Mouse (Mus musculus): ENCODE results near the gene Fcf1. TPM values are rescaled to one million over a fixed set of nuclear protein-coding genes. Genes with fewer than 3 reads are reported as not detected.

Fcf1 gene
- total and polyA plus RNA-seq, 3 experiments, result 10.9 to 117 (median 89.4) TPM

DNA sequence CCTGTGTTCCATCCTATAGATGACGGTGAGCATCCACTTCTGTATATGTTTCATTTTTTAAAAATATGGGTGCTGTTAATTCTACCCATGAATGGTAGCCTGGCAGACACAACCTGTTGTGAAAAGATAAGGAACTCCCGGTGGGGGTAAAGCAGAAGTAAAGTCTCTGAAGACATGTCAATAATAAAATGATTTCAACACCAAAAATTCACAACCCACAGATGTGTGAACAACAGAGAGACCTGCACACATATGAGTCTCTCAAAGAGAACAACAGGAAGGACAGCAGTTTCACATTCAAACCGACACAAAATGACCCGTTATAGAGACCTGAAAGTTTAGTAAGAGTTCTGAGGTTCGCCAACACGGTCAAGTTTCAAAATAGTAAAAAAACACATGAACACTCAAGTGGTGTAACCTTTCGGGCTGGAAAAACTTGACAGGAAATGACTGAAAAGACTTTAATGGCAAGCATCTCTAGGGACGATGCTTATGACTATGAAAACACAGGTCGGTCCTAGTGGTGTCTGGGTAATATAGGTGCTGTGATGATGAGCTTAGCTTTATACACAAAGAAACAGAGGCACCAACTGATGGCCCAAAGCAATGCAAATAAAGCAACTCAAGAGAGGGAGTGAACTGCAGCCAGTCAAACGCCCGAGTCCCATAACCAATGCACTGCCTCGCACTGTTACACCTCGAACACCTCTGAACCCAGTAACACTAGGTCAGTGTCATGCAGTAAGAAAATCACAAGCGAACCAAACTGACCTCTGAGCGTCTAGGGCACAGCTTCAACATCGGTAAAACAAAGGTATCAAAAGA, 1.7 kb upstream of the Fcf1 start:
- DNase-seq, result no peak

DNA sequence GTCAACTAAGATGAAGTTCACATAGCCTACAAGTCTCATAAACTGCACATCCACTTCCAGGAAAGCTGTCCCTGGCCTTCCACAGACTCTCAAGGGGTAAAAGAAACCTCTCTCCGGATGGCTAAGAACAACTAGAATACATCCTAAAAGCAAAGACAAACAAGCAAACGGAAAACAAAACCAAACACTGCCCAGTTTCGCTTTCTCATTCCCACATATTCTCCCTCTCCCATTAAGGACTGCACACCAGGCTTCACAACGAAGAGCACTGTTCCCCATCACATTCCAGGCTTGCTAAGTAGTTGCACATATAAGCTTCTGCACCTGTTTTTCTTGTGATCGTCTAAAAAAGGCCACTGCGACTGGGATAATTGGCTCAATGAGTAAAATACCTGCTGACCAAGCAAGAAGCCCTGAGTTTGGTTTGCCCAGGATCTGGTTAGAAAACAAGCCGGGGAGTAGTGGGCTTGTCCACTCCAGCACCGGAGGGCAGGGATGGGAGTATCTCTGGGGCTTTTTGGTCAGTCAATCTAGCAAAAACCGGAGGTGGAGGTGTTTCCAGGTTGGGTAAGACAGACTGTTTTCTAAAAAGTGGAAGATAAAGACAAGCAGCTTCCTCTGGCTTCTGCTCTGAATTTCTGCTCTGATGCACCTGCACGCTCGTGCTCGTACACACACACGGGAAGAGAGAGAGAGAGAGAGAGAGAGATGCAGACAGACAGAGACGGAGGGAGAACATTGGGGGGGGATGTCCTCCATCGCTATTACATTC, 855 bp upstream of the Fcf1 start:
- DNase-seq, result no peak

DNA sequence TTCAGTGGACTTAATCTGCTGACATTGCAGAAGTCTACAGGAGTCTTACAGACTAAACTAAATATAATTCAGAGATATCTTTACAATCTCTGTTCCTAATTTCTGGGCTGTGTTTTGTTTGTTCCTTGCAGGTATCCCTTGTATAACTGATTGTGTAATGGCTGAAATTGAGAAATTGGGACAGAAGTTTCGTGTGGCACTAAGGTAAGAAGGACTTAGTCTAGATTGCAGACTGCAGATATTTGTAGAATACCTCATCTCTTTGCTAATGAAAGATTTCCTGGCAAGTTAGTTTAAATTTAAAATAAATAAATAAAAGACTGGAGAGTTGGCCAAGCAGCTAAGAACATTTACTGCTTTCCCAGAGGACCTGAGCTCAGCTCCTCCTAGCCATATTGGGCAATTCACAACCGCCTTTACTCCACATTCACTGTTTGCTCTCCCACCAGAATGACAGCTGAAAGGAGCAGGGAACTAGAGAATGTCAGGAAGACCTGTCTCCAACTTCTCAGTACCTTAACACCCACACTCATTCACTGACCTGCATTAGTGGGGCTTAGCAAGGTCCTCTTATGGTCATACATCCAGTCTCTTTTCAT, 8.7 kb downstream of the Fcf1 start:
- no peak for DNase-seq

DNA sequence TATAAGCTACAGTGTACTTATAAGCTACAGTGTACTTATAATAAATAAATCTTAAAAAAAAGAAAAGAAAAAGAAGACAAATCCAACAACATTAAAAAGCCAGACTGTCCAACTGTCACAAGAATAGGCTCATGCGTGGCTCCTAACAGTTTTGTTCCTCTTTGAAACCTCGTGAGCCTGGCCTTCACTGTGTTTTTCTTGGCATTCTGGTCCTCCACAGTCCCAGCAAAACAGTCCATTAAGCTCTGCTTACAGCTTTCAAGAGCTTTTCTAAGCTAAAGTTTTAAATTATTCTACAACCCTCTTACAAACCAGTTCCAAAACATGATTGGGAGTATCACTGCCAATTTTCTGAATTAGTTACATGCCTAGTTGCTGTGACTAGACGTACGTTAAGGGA, 18.8 kb downstream of the Fcf1 start:
- DNase-seq, result peak; percentile 53

DNA sequence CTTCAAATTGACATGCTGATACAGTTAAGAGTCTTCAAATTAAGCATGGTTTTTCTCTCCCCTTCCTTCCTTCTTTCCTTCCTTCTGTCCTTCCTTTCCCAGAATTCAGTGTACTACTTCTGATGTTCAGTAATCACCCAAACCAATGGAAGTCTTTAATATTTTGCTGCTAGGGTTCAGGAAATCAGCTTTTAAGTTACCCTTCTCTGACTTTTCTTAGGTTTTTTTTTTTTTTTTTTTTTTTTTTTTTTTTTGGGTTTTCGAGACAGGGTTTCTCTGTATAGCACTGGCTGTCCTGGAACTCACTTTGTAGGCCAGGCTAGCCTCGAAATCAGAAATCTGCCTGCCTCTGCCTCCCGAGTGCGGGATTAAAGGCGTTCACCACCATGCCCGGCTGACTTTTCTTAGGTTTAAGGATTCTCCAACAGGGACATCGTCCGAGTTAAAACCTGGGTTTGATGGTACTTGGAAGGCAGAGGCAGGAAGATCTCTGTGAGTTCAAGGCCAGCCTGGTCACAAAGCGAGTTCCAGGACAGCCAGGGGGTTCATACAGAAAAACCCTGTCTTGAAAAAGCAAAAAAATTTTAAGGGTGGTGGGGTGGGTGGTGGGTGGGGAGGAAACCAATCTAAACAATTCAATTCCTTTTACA, 24.5 kb downstream of the Fcf1 start:
- DNase-seq, result no peak

DNA sequence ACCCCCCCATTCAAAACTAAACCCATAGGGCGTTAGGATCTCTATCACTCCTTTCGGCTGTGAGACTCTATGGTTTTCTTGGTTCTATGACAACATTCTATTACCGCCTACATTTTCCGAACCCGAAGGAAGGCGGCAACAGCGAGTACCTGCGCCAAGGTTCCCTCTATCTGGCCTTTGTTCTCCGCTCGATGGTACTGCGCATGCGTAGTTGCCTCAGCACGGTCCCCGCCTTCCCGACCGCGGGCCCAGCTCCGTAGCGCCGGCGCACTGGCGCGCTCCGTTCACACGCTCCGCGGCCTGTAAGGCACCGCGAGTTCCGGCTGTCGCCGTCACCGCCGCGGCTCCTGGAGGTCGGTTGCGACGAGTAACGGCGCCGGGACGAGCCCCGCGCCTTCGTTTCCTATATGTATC, 25.4 kb downstream of the Fcf1 start, which contains the start of gene Ylpm1:
Gene Ylpm1, plus strand, starts transcription at position 239 of the 414 bp plus-strand sequence.
- peak; percentile 97 for DNase-seq

DNA sequence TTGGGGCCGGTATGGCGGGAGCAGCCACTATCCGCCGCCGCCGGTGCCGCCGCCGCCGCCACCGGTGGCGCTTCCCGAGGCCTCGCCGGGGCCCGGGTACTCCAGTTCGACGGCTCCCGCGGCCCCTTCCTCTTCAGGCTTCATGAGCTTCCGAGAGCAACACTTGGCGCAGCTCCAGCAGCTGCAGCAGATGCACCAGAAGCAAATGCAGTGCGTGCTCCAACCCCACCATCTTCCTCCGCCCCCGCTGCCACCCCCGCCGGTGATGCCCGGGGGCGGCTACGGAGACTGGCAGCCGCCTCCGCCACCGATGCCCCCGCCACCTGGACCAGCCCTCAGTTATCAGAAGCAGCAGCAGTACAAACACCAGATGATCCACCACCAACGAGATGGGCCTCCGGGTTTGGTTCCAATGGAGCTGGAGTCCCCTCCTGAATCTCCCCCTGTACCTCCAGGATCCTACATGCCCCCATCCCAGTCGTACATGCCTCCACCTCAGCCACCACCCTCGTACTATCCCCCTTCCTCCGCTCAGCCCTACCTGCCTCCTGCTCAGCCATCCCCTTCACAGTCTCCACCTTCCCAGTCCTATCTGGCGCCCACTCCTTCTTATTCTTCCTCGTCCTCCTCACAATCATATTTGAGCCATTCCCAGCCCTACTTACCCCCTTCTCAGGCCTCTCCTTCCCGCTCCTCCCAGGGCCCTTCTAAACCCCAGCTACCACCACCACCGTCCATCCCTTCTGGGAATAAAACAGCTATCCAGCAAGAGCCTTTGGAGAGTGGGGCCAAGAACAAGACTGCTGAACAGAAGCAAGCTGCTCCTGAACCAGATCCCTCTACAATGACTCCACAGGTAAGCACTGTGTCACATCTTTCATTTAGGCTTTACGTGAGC, 26.1 kb downstream of the Fcf1 start:
- no peak for DNase-seq

DNA sequence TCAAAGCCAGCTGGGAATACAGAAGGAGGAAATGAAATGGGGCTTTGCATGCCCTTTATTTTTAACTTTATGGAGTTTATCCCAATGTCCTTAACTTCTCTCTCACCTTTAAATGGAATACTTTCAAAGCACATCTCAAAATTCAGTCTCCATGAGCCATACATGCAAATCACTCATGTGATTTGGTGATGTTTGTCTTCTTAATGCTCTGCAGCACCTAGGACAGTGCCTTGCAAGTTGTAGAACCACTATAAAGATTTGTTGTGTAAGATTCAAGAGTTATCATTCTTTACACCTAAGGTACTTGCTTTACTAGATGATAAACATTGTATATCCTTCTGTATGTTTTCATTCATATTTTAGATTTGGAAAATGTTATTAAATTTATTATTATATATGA, 28.4 kb downstream of the Fcf1 start:
- no peak for DNase-seq

DNA sequence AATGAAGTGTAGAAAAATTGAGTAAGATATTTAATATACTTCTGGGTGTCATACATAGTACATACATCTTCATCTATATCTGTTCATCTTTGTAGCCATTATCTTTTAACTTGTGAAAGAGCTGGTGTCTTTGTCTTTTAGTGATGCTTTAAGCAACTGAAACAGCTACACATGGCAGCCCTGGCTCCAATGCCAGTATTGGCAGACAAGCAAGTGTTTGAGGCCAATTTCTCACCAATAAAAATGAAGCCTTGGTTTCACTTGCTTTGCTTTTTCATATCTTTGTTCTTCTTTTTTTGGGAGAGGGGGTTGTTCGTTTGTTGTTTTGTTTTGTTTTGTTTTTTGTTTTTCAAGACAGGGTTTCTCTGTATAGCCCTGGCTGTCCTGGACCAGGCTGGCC, 35.5 kb downstream of the Fcf1 start:
- no peak for DNase-seq

DNA sequence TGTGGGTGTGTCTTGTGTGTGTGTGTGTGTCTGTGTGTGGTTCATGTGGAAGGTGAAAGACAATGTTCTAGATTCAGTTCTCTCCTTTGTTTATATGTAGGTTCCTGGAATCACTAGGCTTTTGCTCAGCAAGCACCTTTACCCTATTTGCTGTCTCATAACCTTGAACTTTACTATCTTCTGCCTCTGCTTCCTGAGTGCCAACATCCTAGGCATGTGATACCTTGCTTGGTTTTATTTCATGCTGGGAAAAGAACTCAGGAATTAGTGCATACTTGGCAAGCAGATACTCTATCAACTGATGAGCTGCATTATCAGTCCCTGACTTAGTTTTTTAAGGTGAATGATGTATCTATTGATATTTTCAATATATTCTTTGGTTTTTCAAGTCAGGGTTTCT, 36.3 kb downstream of the Fcf1 start:
- DNase-seq, result no peak

DNA sequence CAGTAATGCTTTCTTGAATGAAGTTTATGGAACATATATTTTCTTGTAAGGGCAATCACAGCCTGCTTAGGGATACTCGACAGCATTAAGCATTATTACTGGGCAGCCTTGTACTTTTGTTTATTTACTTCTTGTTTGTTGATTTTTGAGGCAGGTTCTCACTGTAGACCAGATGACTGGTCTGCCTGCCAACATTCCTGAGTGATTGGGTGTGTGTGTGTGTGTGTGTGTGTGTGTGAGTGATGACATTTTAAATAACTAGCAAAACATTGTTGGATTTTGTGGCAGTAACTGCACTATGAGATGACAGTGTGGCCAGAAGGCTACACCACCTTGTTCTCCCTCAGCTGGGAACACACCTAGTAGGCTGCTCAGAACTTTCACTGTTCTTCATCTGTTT, 39.1 kb downstream of the Fcf1 start:
- DNase-seq, result peak; percentile 17

DNA sequence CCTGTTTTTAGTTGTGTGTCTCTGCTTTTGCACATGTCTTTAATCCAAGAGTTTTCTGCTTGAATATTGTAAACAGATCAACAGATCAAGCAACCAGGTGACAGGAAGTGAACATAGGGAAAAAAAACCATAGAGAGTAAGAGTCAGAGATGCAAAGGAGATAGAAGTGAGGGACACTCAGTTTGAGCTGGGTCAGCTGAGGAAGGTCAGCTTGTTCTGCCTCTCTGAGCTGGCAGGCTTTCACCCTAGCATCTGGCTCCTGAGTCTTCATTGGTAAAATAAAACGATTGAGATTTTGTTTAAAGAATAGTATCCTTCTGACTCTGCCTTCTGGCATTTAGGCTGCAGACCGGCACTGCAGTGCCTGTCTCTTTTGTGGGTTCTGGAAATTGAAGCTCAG, 39.8 kb downstream of the Fcf1 start:
- DNase-seq, result peak; percentile 27

DNA sequence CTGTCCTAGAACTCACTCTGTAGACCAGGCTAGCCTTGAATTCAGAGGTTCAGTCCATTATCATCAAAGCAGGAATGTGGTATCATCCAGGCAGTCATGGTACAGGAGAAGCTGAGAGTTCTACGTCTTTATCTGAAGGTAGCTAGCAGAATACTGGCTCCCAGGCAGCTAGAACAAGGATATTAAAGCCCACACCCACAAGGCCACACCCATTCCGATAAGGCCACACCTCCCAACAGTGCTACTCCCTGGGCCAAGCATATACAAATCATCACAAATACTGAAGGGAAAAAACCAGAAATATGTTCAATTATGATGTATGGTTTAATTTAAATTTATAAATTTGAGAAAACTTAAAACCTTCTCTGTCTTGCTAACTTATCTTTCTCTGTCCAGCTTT, 41.5 kb downstream of the Fcf1 start:
- DNase-seq, result no peak

DNA sequence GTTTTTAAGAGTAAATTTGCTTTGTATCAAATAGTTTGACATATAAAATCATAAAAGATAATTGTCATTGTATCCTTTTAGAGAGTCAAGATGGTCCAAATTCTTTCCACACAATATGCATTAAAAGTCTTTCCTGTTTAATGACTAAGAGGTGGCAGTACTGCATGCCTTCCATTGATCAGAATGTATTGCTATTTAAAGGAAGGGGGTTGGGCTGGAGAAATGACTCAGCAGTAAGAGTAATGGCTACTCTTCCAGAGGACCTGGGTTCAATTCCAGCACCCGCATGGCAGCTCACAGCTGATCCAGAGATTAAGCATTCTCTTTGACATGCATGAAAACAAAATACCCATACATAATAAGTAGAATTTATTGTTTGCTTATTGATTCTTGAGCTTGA, 51.4 kb downstream of the Fcf1 start:
- DNase-seq, result no peak

DNA sequence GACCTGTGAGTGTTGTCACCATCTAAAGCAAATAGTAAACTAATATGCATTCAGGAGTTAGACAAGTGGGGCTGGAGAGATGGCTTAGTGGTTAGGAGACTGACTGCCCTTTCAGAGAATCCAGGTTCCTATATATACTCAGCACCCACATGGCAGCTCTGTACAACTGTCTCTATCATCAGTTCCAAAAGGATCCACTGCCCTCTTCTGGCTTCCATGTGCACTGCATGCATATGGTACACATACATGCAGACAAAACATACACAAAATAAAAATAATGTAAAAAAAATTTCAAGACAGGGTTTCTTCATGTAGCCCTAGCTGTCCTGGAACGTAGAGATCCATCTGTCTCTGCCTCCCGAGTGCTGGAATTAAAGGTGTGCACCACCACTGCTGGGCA, 62.0 kb downstream of the Fcf1 start:
- DNase-seq, result no peak

Other genes with a start within 250 kb of the Fcf1 start
- 100 to 1,000 TPM in 1 of 2 experiments, 10 to 100 TPM in 1; 85.4 to 100 TPM for gene Npc2, start 197.7 kb upstream of the Fcf1 start, total RNA-seq (2021)
- gene Npc2, start 197.7 kb upstream of the Fcf1 start, polyA plus RNA-seq (2012; rRNA removed), result 126 and 165 TPM in 2 replicates
- gene Isca2, start 197.6 kb upstream of the Fcf1 start, total RNA-seq (2021), result 10 to 100 TPM; 76.0 to 80.8 TPM
- 42.1 and 54.5 TPM in 2 replicates for gene Isca2, start 197.6 kb upstream of the Fcf1 start, polyA plus RNA-seq (2012; rRNA removed)
- gene Ltbp2, start 94.4 kb upstream of the Fcf1 start, total RNA-seq (2021), result 10 to 100 TPM in 1 of 2 experiments, 1 to 10 TPM in 1; 6.6 to 11.9 TPM
- gene Ltbp2, start 94.4 kb upstream of the Fcf1 start, polyA plus RNA-seq (2012; rRNA removed), result 11.8 and 16.1 TPM in 2 replicates
- gene Arel1, start within 50 bp of the Fcf1 start, total RNA-seq (2021), result 10 to 100 TPM; 29.6 to 33.5 TPM
- gene Arel1, start within 50 bp of the Fcf1 start, polyA plus RNA-seq (2012; rRNA removed), result 19.1 and 20.2 TPM in 2 replicates
- gene Ylpm1, start 25.4 kb downstream of the Fcf1 start, total RNA-seq (2021), result 10 to 100 TPM; 37.6 to 49.2 TPM
- gene Ylpm1, start 25.4 kb downstream of the Fcf1 start, polyA plus RNA-seq (2012; rRNA removed), result 12.7 and 23.7 TPM in 2 replicates
- 1 to 10 TPM; 3.2 to 5.3 TPM for gene Prox2, start 139.9 kb downstream of the Fcf1 start, total RNA-seq (2021)
- 2.6 and 2.8 TPM in 2 replicates for gene Prox2, start 139.9 kb downstream of the Fcf1 start, polyA plus RNA-seq (2012; rRNA removed)
- gene Dlst, start 139.9 kb downstream of the Fcf1 start, total RNA-seq (2021), result 100 to 1,000 TPM; 347 to 398 TPM
- gene Dlst, start 139.9 kb downstream of the Fcf1 start, polyA plus RNA-seq (2012; rRNA removed), result 107 and 114 TPM in 2 replicates
- 1 to 10 TPM in 1 of 2 experiments, under 1 TPM in 1; 0.37 to 1.5 TPM for gene Rps6kl1, start 180.4 kb downstream of the Fcf1 start, total RNA-seq (2021)
- 1.5 and 1.8 TPM in 2 replicates for gene Rps6kl1, start 180.4 kb downstream of the Fcf1 start, polyA plus RNA-seq (2012; rRNA removed)
- gene Pgf, start 206.9 kb downstream of the Fcf1 start, total RNA-seq (2021), result 1 to 10 TPM in 1 of 2 experiments, under 1 TPM in 1; 0.37 to 2.8 TPM
- gene Pgf, start 206.9 kb downstream of the Fcf1 start, polyA plus RNA-seq (2012; rRNA removed), result 0.63 and 1.6 TPM in 2 replicates
- 10 to 100 TPM; 64.2 to 95.9 TPM for gene Eif2b2, start 248.6 kb downstream of the Fcf1 start, total RNA-seq (2021)
- 94.8 and 100.0 TPM in 2 replicates for gene Eif2b2, start 248.6 kb downstream of the Fcf1 start, polyA plus RNA-seq (2012; rRNA removed)